In the genomic region with DNA sequence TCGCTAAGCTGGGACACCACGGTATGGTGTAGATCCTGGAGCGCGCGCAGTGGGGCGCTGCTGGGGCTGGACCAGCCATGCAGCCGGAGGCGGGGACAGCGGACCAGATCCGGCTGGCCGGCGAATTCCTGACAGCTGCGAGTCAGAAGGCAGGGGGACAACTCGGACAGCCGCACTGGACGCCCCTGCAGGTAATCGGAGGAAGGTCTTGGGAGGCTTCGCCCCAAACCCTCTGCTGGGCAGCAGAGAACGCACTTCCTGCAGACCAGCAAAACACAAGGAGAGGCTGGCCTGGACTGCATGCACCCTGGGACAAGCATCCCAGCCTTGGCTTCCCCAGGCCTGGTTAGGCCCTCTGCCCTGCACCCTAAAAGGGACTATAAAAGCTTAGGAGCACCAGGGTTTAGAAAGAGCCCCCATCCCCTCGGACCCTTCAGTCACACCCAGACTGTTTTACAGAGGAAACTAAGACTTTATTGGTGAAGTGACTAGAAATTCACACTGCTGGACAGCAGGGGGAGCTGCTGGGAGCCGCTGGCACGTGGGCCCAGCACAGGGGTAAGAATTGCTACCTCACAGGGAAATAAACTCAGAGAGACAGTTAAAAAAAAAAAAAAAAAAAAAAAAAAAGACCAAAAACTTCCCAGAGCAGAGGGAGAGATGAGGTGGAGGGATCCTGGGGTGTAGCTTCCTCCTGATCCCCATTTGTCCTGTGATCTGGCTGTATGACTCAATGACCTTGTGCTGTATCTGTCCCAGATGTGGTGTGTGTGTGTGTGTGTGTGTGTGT, we compare ENCODE assay signal across 8 mouse cellular contexts. TPM values are rescaled to one million over a fixed set of nuclear protein-coding genes. Genes with fewer than 3 reads are reported as not detected.
DNase-seq lines count a peak whose midpoint lies in the region; ATAC-seq lines count a peak whose summit lies in the region.

A gene (plus strand): TSS at position 108 of the 790 bp plus-strand sequence.

- H3K4me1 ChIP-seq in embryonic facial prominence, embryonic 10.5 days: peaks cover 18% of the 10 kb centered on the region
- H3K4me1 ChIP-seq in intestine, embryonic 15.5 days (replicated peaks): peaks cover 6% of the 10 kb centered on the region; the same call in 1 of the 2 replicates
- peaks cover 11% of the 10 kb centered on the region for H3K4me1 ChIP-seq in midbrain, embryonic 10.5 days

- DNase-seq in adrenal gland, postnatal 14 days: peak; percentile 91
- DNase-seq in embryonic facial prominence, embryonic 10.5 days (ENCODE audit: low spot score): peak; percentile 90
- DNase-seq in gastrocnemius, postnatal 4 days (ENCODE audit: low spot score in 2 of 2): peak; percentile 74 to 85
- DNase-seq in left cerebral cortex, postnatal 4 days: peak; percentile 74
- DNase-seq in midbrain, embryonic 10.5 days (ENCODE audit: low spot score): peak; percentile 83
- DNase-seq in right cerebral cortex, postnatal 4 days: peak; percentile 77
- peak; percentile 66 for DNase-seq in yolk sac, embryonic 10.5 days (ENCODE audit: low spot score)

- H3K4me2 ChIP-seq in intestine, embryonic 15.5 days (replicated peaks): peak within 1 kb of the TSS; percentile 92

- no peaks in the 10 kb centered on the region for H3K36me3 ChIP-seq in embryonic facial prominence, embryonic 10.5 days (replicated peaks)
- H3K36me3 ChIP-seq in intestine, embryonic 15.5 days: no peaks in the 10 kb centered on the region
- no peaks in the 10 kb centered on the region for H3K36me3 ChIP-seq in midbrain, embryonic 10.5 days

- peak within 1 kb of the TSS; percentile 66 for H3K9ac ChIP-seq in intestine, embryonic 15.5 days

- ATAC-seq in intestine, embryonic 15.5 days: peak; percentile 97

- H3K27ac ChIP-seq in embryonic facial prominence, embryonic 10.5 days (replicated peaks): peak within 1 kb of the TSS; percentile 85
- H3K27ac ChIP-seq in intestine, embryonic 15.5 days: peak within 1 kb of the TSS; percentile 73
- H3K27ac ChIP-seq in midbrain, embryonic 10.5 days (replicated peaks): peak within 1 kb of the TSS; percentile 84

- peaks cover 7% of the 10 kb centered on the region; the same call in 1 of the 2 replicates for H3K27me3 ChIP-seq in embryonic facial prominence, embryonic 10.5 days (replicated peaks; ENCODE audit: low read depth, poor library complexity, severe bottlenecking)
- H3K27me3 ChIP-seq in intestine, embryonic 15.5 days (replicated peaks): no peaks in the 10 kb centered on the region
- peaks cover 12% of the 10 kb centered on the region for H3K27me3 ChIP-seq in midbrain, embryonic 10.5 days (ENCODE audit: low read depth, poor library complexity, severe bottlenecking)

- intact Hi-C loops in left cerebral cortex, postnatal 4 days (cut with DNase I): no loop called here

- no peaks in the 10 kb centered on the region for H3K9me3 ChIP-seq in embryonic facial prominence, embryonic 10.5 days
- no peaks in the 10 kb centered on the region for H3K9me3 ChIP-seq in intestine, embryonic 15.5 days
- H3K9me3 ChIP-seq in midbrain, embryonic 10.5 days (replicated peaks): no peaks in the 10 kb centered on the region

- H3K4me3 ChIP-seq in embryonic facial prominence, embryonic 10.5 days: peak within 1 kb of the TSS; percentile 67
- H3K4me3 ChIP-seq in intestine, embryonic 15.5 days (replicated peaks): peak within 1 kb of the TSS; percentile 62
- H3K4me3 ChIP-seq in midbrain, embryonic 10.5 days: peak within 1 kb of the TSS; percentile 65

- WGBS in embryonic facial prominence, embryonic 10.5 days: under 1% methylated on average over 22 of the region's 22 CpGs
- under 1% methylated on average over 22 of the region's 22 CpGs for WGBS in intestine, embryonic 15.5 days
- WGBS in midbrain, embryonic 10.5 days: under 1% methylated on average over 22 of the region's 22 CpGs

RNA-seq across cellular contexts. Expression of the gene that starts here (rescaled TPM):
- total RNA-seq in adrenal gland, postnatal 14 days (2021): 1.0 and 3.6 TPM in 2 replicates
- polyA plus RNA-seq in embryonic facial prominence, embryonic 10.5 days (2016; fragmentation: Nextera tagmentation; extraction: Ambion mirVana): 0.79 and 1.2 TPM in 2 replicates
- total RNA-seq in gastrocnemius, postnatal 4 days (2021): 1 to 10 TPM; 1.4 to 2.0 TPM
- polyA plus RNA-seq in intestine, embryonic 15.5 days (2015; fragmentation: Nextera tagmentation; extraction: Ambion mirVana): 2.2 and 2.5 TPM in 2 replicates
- total RNA-seq in left cerebral cortex, postnatal 4 days (2021): 1 to 10 TPM; 1.2 to 1.4 TPM
- 0.96 and 1.4 TPM in 2 replicates for polyA plus RNA-seq in midbrain, embryonic 10.5 days (2016; fragmentation: Nextera tagmentation; extraction: Ambion mirVana)

Comparison
In these comparisons a context has a peak if more than half of its experiments do, and no peak if none do; other contexts are left out.
1. Peak in every context shown above with its lines: DNase-seq, ATAC-seq, H3K4me3 ChIP-seq and H3K27ac ChIP-seq.